Mouse (Mus musculus): ENCODE measurements around the gene Tmed2. TPM values are rescaled to one million over a fixed set of nuclear protein-coding genes. Genes with fewer than 3 reads are reported as not detected.

The Tmed2 gene
- total and polyA plus RNA-seq, 2 experiments from 2014 or later: 331 to 404 TPM

DNA sequence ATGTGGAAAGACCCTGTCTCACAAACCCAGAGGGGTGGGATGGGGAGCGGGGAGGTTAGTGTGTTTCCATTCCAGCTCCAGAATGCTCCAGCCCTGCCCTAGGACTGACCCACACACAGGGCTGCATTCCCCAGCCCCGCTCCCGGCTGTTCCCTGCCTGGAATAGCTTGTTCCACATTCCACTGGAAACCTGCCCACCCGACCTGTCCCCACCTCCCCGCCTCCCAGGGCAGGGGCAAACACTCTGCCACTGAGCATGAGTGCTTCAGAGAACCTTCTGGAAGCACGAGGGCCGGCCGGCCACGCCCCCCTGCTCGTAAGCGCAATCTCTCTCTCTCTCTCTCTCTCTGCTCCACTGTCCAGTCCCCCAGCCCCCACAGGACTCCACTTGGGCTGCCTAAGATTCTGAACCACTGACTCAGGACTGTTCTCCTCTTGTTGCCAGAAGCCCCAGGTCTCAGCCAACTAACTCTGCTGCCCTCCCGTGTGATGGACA is 30.7 kb upstream of the Tmed2 start:
- Histone ChIP-seq H3K9ac (replicated peaks; ENCODE audit: low read depth, low read length) (no peak overlapping the region), H3K4me1 (ENCODE audit: control insufficient read depth, insufficient read depth) (peaks cover 7% of the 10 kb centered on the region; the same call in 1 of the 2 replicates), H3K36me3 (replicated peaks; ENCODE audit: control insufficient read depth, insufficient read depth, low read length) (peaks cover 38% of the 10 kb centered on the region), H3K4me3 (ENCODE audit: low read depth, low read length) (no peak overlapping the region), H3K27me3 (ENCODE audit: control insufficient read depth, insufficient read depth, low read length) (no peaks in the 10 kb centered on the region), H3K9me3 (replicated peaks; ENCODE audit: control insufficient read depth, low read length) (no peaks in the 10 kb centered on the region), H3K4me2 (ENCODE audit: low read depth, low read length) (0 out of 2 replicates have a peak overlapping the region, but pooled peaks have one; percentile 15), H3K27ac (ENCODE audit: low read depth) (peak overlapping the region; percentile 85)
- ATAC-seq (ENCODE audit: insufficient read depth, low read depth): peak; percentile 97
- 26% methylated on average over 12 of the region's 12 CpGs for WGBS
- DNase-seq (ENCODE audit: low spot score): peak; percentile 91
- TF ChIP-seq CTCF (IDR thresholded peaks at IDR 0.05; ENCODE audit: low read depth) (no peak), EP300 (IDR thresholded peaks at IDR 0.05; ENCODE audit: low read depth) (peak; percentile 80)

DNA sequence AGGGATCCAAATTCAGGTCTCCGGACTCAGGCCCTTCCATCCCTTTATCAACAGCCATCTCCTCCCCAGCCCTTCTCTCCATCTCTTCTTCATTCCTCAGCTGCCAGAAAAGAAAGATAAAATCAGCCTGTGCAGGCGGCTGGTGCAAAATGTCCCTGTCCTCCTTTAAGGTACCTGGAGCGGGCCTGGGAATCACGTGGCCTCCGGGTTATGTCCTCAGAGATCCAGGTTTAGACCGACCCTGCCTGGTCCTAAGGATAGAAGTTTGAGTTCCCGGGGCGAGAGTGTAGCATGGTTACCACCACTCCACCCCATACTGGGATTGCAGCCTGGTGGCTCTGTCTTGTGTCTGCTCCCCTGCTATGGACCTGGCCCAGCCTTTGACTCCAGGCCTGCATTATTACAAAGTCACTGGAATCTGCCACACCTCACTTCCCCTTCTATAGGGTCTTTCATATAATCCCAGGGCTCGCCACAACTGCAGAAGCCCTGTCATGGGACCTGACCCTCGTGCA is 29.9 kb upstream of the Tmed2 start:
- Histone ChIP-seq H3K4me3 (ENCODE audit: low read depth, low read length) (no peak overlapping the region), H3K4me1 (ENCODE audit: control insufficient read depth, insufficient read depth) (peaks cover 7% of the 10 kb centered on the region; the same call in 1 of the 2 replicates), H3K36me3 (replicated peaks; ENCODE audit: control insufficient read depth, insufficient read depth, low read length) (peaks cover 42% of the 10 kb centered on the region), H3K27me3 (ENCODE audit: control insufficient read depth, insufficient read depth, low read length) (no peaks in the 10 kb centered on the region), H3K9ac (replicated peaks; ENCODE audit: low read depth, low read length) (no peak overlapping the region), H3K9me3 (replicated peaks; ENCODE audit: control insufficient read depth, low read length) (no peaks in the 10 kb centered on the region), H3K27ac (ENCODE audit: low read depth) (peak overlapping the region; percentile 85), H3K4me2 (ENCODE audit: low read depth, low read length) (no peak overlapping the region)
- DNase-seq (ENCODE audit: low spot score): no peak
- TF ChIP-seq CTCF (IDR thresholded peaks at IDR 0.05; ENCODE audit: low read depth) (no peak), EP300 (IDR thresholded peaks at IDR 0.05; ENCODE audit: low read depth) (no peak)
- no peak for ATAC-seq (ENCODE audit: insufficient read depth, low read depth)
- WGBS: 81% methylated on average over 10 of the region's 10 CpGs

DNA sequence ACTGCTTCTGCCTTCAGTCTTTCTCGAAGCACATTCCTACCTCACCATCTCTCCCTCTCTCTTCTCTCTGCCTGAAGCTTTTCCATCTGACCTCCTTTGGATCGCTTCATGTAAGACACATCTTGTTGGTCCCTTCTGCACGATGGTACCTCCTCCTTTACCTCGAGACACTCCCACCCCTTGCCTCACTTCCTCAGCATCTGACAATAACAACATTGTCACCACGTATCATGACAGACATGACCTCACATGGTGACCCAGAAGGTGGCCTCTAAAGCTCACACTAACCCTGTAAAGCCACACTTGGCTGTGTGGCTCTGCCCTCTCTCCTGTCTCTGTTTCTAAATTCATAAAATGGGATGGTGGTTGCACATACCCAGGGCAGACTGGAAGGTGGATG is 24.7 kb upstream of the Tmed2 start:
- ATAC-seq (ENCODE audit: insufficient read depth, low read depth): no peak
- Histone ChIP-seq H3K4me3 (ENCODE audit: low read depth, low read length) (no peak overlapping the region), H3K9ac (replicated peaks; ENCODE audit: low read depth, low read length) (no peak overlapping the region), H3K36me3 (replicated peaks; ENCODE audit: control insufficient read depth, insufficient read depth, low read length) (peaks cover 52% of the 10 kb centered on the region), H3K4me1 (ENCODE audit: control insufficient read depth, insufficient read depth) (no peaks in the 10 kb centered on the region), H3K9me3 (replicated peaks; ENCODE audit: control insufficient read depth, low read length) (no peaks in the 10 kb centered on the region), H3K4me2 (ENCODE audit: low read depth, low read length) (no peak overlapping the region), H3K27ac (ENCODE audit: low read depth) (no peak overlapping the region), H3K27me3 (ENCODE audit: control insufficient read depth, insufficient read depth, low read length) (no peaks in the 10 kb centered on the region)
- WGBS: 79% methylated on average over 5 of the region's 5 CpGs
- DNase-seq (ENCODE audit: low spot score): no peak
- no peak for TF ChIP-seq EP300 (IDR thresholded peaks at IDR 0.05; ENCODE audit: low read depth)
- TF ChIP-seq CTCF (IDR thresholded peaks at IDR 0.05; ENCODE audit: low read depth): no peak

DNA sequence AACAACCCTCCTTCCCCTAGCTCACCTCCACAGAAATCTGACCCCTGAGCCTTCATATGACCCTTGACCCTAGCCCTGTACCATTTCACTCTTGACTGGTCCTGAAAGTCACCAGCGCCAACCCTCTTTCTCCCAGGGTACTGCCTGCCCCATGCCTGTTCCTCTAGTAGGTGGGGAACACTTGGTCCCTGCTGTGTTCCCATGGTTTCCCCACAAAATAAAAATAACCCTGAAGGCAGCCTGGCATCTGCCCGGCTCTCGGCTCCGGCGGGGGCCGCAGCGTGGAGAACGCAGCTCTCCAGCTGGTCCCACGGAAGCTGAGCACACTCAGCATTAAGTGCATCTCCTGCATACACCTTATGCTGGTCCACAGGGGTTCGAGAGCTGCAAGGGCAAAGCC is 21.8 kb upstream of the Tmed2 start:
- peaks cover 40% of the 10 kb centered on the region for H3K36me3 ChIP-seq (replicated peaks; ENCODE audit: control insufficient read depth, insufficient read depth, low read length)
- 75% methylated on average over 10 of the region's 10 CpGs for WGBS

DNA sequence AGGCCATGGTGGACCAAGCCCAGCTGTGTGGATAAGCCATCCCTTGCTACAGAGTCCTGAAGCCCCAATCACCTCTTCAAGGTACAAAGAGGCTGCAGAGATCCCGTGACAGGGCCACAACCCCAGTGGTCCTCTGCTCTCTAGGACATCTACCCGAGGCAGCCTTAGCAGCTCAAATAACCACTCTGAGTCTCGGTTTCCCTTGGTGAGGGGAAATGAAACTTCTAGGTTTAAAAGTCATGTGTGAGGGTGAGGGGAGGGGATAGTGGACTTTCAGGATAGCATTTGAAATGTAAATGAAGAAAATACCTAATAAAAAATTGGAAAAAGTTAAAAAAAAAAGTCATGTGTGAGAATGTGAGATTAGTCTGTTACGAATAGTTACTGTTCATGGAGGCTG is 18.9 kb upstream of the Tmed2 start:
- Histone ChIP-seq H3K9me3 (replicated peaks; ENCODE audit: control insufficient read depth, low read length) (no peaks in the 10 kb centered on the region), H3K4me1 (ENCODE audit: control insufficient read depth, insufficient read depth) (no peaks in the 10 kb centered on the region), H3K27me3 (ENCODE audit: control insufficient read depth, insufficient read depth, low read length) (no peaks in the 10 kb centered on the region), H3K27ac (ENCODE audit: low read depth) (no peak overlapping the region), H3K9ac (replicated peaks; ENCODE audit: low read depth, low read length) (no peak overlapping the region), H3K4me2 (ENCODE audit: low read depth, low read length) (no peak overlapping the region), H3K36me3 (replicated peaks; ENCODE audit: control insufficient read depth, insufficient read depth, low read length) (peaks cover 25% of the 10 kb centered on the region; the same call in 1 of the 2 replicates), H3K4me3 (ENCODE audit: low read depth, low read length) (no peak overlapping the region)
- DNase-seq (ENCODE audit: low spot score) (no peak), ATAC-seq (ENCODE audit: insufficient read depth, low read depth) (no peak)
- no peak for TF ChIP-seq EP300 (IDR thresholded peaks at IDR 0.05; ENCODE audit: low read depth)
- no peak for TF ChIP-seq CTCF (IDR thresholded peaks at IDR 0.05; ENCODE audit: low read depth)
- WGBS: 81% methylated on average over 4 of the region's 4 CpGs

More for the DNA sequence above, 21.8 kb upstream of the Tmed2 start:
- Histone ChIP-seq H3K4me2 (ENCODE audit: low read depth, low read length) (no peak overlapping the region), H3K4me1 (ENCODE audit: control insufficient read depth, insufficient read depth) (no peaks in the 10 kb centered on the region), H3K27ac (ENCODE audit: low read depth) (no peak overlapping the region), H3K9ac (replicated peaks; ENCODE audit: low read depth, low read length) (no peak overlapping the region), H3K9me3 (replicated peaks; ENCODE audit: control insufficient read depth, low read length) (no peaks in the 10 kb centered on the region), H3K4me3 (ENCODE audit: low read depth, low read length) (no peak overlapping the region), H3K27me3 (ENCODE audit: control insufficient read depth, insufficient read depth, low read length) (no peaks in the 10 kb centered on the region)
- DNase-seq (ENCODE audit: low spot score): no peak
- no peak for TF ChIP-seq EP300 (IDR thresholded peaks at IDR 0.05; ENCODE audit: low read depth)
- no peak for TF ChIP-seq CTCF (IDR thresholded peaks at IDR 0.05; ENCODE audit: low read depth)
- ATAC-seq (ENCODE audit: insufficient read depth, low read depth): 0 out of 2 replicates have a peak, but pooled peaks have one; percentile 17

DNA sequence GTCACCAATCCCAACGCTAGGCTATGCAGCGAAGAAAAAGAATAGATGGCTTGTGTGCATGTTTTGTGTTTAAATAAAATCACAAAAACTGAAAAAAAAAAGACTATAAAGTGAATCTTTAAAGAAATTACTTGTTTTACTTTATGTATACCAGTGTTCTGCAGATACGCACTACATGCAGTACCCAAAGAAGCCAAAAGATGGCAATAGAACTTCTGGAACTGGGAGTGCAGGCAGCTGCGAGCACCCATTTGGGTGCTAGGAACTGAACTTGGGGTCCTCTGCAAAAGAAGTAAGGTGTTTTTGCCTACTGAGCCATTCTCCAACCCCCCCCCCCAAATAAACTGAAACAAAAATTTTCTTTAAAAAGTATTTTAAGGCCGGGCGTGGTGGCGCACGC is 17.5 kb upstream of the Tmed2 start:
- Histone ChIP-seq H3K9ac (replicated peaks; ENCODE audit: low read depth, low read length) (no peak overlapping the region), H3K4me1 (ENCODE audit: control insufficient read depth, insufficient read depth) (peaks cover 2% of the 10 kb centered on the region; the same call in 1 of the 2 replicates), H3K4me2 (ENCODE audit: low read depth, low read length) (no peak overlapping the region), H3K9me3 (replicated peaks; ENCODE audit: control insufficient read depth, low read length) (no peaks in the 10 kb centered on the region), H3K27ac (ENCODE audit: low read depth) (no peak overlapping the region), H3K27me3 (ENCODE audit: control insufficient read depth, insufficient read depth, low read length) (no peaks in the 10 kb centered on the region), H3K4me3 (ENCODE audit: low read depth, low read length) (no peak overlapping the region), H3K36me3 (replicated peaks; ENCODE audit: control insufficient read depth, insufficient read depth, low read length) (peaks cover 31% of the 10 kb centered on the region)
- DNase-seq (ENCODE audit: low spot score) (no peak), ATAC-seq (ENCODE audit: insufficient read depth, low read depth) (no peak)
- TF ChIP-seq EP300 (IDR thresholded peaks at IDR 0.05; ENCODE audit: low read depth) (no peak), CTCF (IDR thresholded peaks at IDR 0.05; ENCODE audit: low read depth) (peak; percentile 11; the same call in 1 of the 2 replicates)
- 97% methylated on average over 8 of the region's 8 CpGs for WGBS

Data from heart, postnatal 0 days (tissue).